Mouse (Mus musculus) heart, embryonic 16.5 days (tissue): ENCODE measurements at regions not wholly inside any gene's neighbourhood (a gene's known extent, or its start where the extent isn't known, plus 50 kb on each side); places are given as distances from the start of the nearest gene placed in this dataset.

Experiments used
- ATAC-seq: fragments of 200-750 bp; cut with Nextera tagmentation; replicated peaks from 2 replicates; pipeline ENCODE4 v1.8.0; 2017; ENCODE audit warnings: moderate number of reproducible peaks; ENCODE audit not compliant: insufficient read depth, low FRiP score; ENCODE audit errors: extremely low read depth
- H3K27ac ChIP-seq: fragments of 300-500 bp; sonication (generic); 2 replicates; pipeline ENCODE4 v1.5.1; 2014; ENCODE audit warnings: mild to moderate bottlenecking, low read length, control low read depth, moderate library complexity
- H3K27me3 ChIP-seq: fragments of 300-500 bp; sonication (generic); 2 replicates; pipeline ENCODE4 v1.6.1; 2014; ENCODE audit warnings: low read length, mixed read lengths; ENCODE audit not compliant: control insufficient read depth, insufficient read depth
- H3K36me3 ChIP-seq: fragments of 300-500 bp; sonication (generic); 2 replicates; pipeline ENCODE4 v1.6.1; 2014; ENCODE audit not compliant: control insufficient read depth, insufficient read depth
- H3K4me1 ChIP-seq: fragments of 300-500 bp; sonication (generic); 2 replicates; pipeline ENCODE4 v1.6.1; 2014; ENCODE audit warnings: low read length, mixed read lengths; ENCODE audit not compliant: control insufficient read depth, insufficient read depth
- H3K4me2 ChIP-seq: fragments of 300-500 bp; sonication (generic); 2 replicates; pipeline ENCODE4 v1.6.1; 2014; ENCODE audit warnings: low read depth, mild to moderate bottlenecking, control low read depth, low read length
- H3K4me3 ChIP-seq: fragments of 300-500 bp; sonication (generic); 2 replicates; pipeline ENCODE4 v1.5.1; 2014; ENCODE audit warnings: mild to moderate bottlenecking, control low read depth, low read length
- H3K9ac ChIP-seq: fragments of 300-500 bp; sonication (generic); 2 replicates; pipeline ENCODE4 v1.6.1; 2014; ENCODE audit warnings: low read length, control low read depth
- H3K9me3 ChIP-seq: fragments of 300-500 bp; sonication (generic); replicated peaks from 2 replicates; pipeline ENCODE4 v1.6.1; 2016; ENCODE audit warnings: low read length; ENCODE audit not compliant: control insufficient read depth
- WGBS: fragments of 180-500 bp; shearing (Covaris S2); extraction: QIAGEN DNeasy Blood & Tissue Kit; methylation state at CpG from one replicate; pipeline ENCODE4 v1.1.7; 2014; 5-methylcytosine and 5-hydroxymethylcytosine counted together

- WGBS, result 64% methylated on average over 2 of the region's 2 CpGs
- Histone ChIP-seq H3K9ac (no peak overlapping the region), H3K9me3 (no peaks in the 10 kb centered on the region), H3K27ac (no peak overlapping the region), H3K27me3 (no peaks in the 10 kb centered on the region), H3K4me3 (no peak overlapping the region), H3K4me1 (no peaks in the 10 kb centered on the region), H3K4me2 (no peak overlapping the region), H3K36me3 (no peaks in the 10 kb centered on the region)
- ATAC-seq, result no peak
Measured at GRCm38 (mm10) chr16:54440932-54441331, 856.9 kb downstream of the Zpld1 start.

DNA sequence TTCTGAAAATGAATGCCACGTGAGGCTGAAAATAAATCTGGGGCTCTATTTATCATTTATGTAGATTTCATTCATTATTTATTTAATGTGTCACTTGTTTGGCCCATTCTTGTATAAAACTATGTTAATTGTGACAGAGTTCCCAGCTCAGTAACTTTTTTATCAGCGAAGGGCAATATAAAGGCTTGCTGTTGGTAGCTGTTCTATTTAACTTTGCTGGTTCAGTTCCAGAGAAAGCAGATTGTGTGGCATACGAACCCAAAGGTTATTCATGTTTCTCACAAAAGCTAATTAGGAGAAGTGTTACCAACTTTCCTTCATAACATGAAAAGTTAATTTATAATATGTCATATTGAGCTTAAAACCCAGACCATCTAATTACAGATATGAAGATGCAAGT lies 891.1 kb downstream of the Zpld1 start:
- H3K4me1 ChIP-seq, result no peaks in the 10 kb centered on the region
- 68% methylated on average over 3 of the region's 3 CpGs for WGBS
- no peaks in the 10 kb centered on the region for H3K36me3 ChIP-seq
- H3K4me2 ChIP-seq, result no peak overlapping the region
- H3K9me3 ChIP-seq, result no peaks in the 10 kb centered on the region
- no peak overlapping the region for H3K4me3 ChIP-seq
- no peak for ATAC-seq
- no peaks in the 10 kb centered on the region for H3K27me3 ChIP-seq
- H3K27ac ChIP-seq, result no peak overlapping the region
- no peak overlapping the region for H3K9ac ChIP-seq

- WGBS, result 56% methylated on average over 3 of the region's 3 CpGs
- no peak overlapping the region for H3K4me2 ChIP-seq
- H3K4me3 ChIP-seq, result no peak overlapping the region
- H3K4me1 ChIP-seq, result no peaks in the 10 kb centered on the region
- ATAC-seq, result no peak
- H3K9me3 ChIP-seq, result no peaks in the 10 kb centered on the region
- no peaks in the 10 kb centered on the region for H3K27me3 ChIP-seq
- no peak overlapping the region for H3K27ac ChIP-seq
- H3K9ac ChIP-seq, result no peak overlapping the region
- H3K36me3 ChIP-seq, result no peaks in the 10 kb centered on the region
Measured at GRCm38 (mm10) chr16:54384019-54384418, 913.8 kb downstream of the Zpld1 start.

- WGBS, result 64% methylated on average over 4 of the region's 4 CpGs
- Histone ChIP-seq H3K36me3 (no peaks in the 10 kb centered on the region), H3K27me3 (no peaks in the 10 kb centered on the region), H3K9me3 (no peaks in the 10 kb centered on the region), H3K4me3 (no peak overlapping the region), H3K4me2 (no peak overlapping the region), H3K9ac (no peak overlapping the region), H3K27ac (no peak overlapping the region), H3K4me1 (no peaks in the 10 kb centered on the region)
- no peak for ATAC-seq
Measured at GRCm38 (mm10) chr16:54374990-54375389, 922.8 kb downstream of the Zpld1 start.

DNA sequence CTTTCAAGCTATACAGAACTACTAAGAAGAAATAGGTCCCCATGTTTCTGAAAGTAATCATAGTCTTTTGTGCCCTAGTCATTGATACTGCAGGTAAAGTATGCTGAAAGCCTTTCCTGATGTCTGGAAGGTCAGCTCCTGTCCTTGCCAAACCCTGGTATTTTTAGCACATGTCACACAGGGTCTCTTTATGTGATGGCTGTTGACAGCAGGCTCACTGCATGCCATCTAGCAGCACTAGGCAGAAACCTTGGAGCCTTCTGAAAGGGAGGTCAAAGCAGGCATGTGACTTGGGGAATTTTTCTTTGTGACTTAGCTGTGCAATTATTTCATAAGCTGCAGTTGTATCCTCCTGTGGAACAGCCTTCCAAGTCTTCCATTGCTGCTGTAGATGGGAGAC lies 943.4 kb downstream of the Zpld1 start:
- Histone ChIP-seq H3K9me3 (no peaks in the 10 kb centered on the region), H3K9ac (no peak overlapping the region), H3K27ac (peak overlapping the region; percentile 58), H3K36me3 (no peaks in the 10 kb centered on the region), H3K27me3 (no peaks in the 10 kb centered on the region), H3K4me1 (peaks cover 3% of the 10 kb centered on the region; the same call in 1 of the 2 replicates), H3K4me3 (no peak overlapping the region), H3K4me2 (no peak overlapping the region)
- ATAC-seq, result peak; percentile 93

DNA sequence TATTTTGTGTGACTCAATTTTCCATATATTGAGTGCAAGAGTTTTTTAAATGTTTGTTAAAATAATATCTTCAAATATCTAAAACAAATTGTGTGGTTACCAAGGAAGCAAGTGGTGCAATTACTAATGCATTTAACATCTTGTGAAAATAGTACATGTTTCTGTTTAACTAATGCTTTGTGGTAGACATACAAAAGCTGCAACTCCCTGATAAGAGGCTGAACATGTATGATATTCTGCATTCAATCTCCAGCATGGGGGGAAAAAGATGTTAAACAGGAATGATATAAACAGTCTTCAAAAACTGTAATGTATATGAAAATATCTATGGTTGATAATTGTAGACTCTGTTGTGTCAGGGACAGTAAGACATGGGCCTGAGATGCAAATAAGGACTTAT lies 949.0 kb downstream of the Zpld1 start:
- Histone ChIP-seq H3K27me3 (no peaks in the 10 kb centered on the region), H3K4me1 (no peaks in the 10 kb centered on the region), H3K9me3 (no peaks in the 10 kb centered on the region), H3K9ac (no peak overlapping the region), H3K4me3 (no peak overlapping the region), H3K36me3 (no peaks in the 10 kb centered on the region), H3K4me2 (no peak overlapping the region), H3K27ac (no peak overlapping the region)
- ATAC-seq, result no peak

- H3K36me3 ChIP-seq, result no peaks in the 10 kb centered on the region
- no peaks in the 10 kb centered on the region for H3K9me3 ChIP-seq
- no peak overlapping the region for H3K27ac ChIP-seq
- no peak for ATAC-seq
- 48% methylated on average over 2 of the region's 2 CpGs for WGBS
- no peak overlapping the region for H3K4me2 ChIP-seq
- no peak overlapping the region for H3K4me3 ChIP-seq
- H3K27me3 ChIP-seq, result no peaks in the 10 kb centered on the region
- no peak overlapping the region for H3K9ac ChIP-seq
- H3K4me1 ChIP-seq, result no peaks in the 10 kb centered on the region
Measured at GRCm38 (mm10) chr16:54346086-54346789, 951.5 kb downstream of the Zpld1 start.
